Mouse (Mus musculus) R1 (cell line): ENCODE results near the gene Nmt1.

Experiments used
- DNase-seq: peaks from one replicate; pipeline ENCODE4 v3.0.0-alpha.2; 2018; ENCODE audit warnings: low read depth, low spot score

The Nmt1 gene

DNA sequence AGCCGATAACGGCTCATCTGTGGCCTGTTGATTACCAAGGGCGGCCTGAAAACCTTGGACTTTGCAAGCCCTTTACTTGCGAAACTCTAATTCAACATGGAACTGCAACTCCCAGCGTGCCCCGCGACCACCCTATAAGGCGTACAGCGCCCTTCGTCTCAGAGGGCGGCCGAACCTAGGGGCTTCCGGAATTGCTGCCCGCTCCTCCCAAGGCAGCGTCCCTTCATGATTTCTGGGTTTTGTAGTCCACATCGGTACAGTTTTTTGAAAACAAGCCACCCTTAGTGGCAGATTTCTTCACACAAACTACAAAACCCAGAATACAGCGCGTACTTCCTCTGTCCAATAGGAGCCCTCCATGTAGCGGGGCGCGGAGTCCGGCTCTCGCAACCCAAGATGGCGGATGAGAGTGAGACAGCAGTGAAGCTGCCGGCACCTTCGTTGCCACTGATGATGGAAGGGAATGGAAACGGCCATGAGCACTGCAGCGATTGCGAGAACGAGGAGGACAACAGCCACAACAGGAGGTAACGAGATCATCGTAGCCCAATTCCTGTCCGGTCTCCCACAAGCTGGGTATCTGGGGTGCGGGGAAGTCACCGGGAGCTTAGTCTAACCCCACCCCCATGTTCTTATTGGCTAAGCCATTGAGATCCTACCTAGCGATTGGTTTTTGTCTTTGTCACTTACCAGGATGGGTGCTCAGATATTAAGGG, at the start of gene Nmt1, which contains the start of gene Dcakd:
Gene Nmt1 (plus strand): TSS at position 15 of the 716 bp plus-strand sequence.
Gene Dcakd (minus strand): TSS at position 158 of the 716 bp plus-strand sequence.
- DNase-seq, result peak; percentile 99

DNA sequence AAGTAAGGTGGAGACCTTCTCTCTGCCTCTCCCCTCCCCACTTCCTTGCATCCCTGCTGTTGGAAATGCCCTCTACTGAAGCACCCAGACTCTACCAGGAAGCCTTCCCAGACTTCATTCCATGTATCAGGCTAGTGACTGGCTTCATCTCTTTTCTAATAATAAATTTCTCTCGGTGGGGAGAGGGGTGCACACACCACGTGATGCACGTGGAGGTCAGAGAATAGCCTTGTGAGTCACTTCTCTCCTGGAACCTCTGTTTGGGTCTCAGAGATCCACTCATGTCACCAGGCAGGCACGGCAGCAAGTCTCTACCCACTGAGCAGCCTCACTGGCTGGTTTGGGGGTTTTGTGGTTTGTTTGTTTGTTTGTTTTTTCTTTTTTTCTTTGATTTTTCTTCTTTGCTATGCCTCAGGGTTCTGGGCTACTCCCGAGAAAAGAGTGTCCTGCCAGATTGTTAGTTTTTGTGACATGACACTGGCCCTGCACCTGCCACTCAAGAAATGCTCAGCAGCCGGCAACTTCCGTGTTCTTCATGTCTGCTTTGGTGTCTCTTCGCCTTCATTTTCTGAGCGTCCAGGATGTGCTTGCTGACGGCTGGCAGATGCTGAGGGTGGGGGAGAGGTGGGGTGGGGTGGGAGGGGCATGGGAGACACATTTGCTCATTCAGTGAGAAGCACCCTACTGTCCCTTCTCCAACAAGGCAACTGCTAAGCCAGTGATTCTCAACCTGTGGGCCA, 46.7 kb upstream of the Nmt1 start:
- no peak for DNase-seq

DNA sequence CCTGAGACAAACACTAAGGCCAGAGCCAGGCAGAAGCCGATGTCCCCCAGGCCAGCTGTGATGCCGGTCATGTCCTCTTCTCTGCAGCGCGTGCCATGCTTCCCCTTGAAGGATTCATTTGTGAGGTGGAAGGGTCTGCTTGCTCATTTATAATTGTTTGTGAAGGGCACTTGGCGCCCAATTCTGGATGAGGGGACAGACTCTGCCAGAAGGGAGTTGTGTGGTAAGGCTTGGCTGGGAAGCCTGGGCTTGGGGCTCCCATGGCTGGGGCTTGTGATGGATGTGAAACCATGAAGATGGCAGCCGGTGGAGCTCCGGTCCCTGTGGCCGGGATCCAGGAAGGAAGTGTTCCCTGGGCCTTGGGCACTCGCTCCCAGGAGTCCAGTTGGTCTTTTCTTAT, 43.9 kb upstream of the Nmt1 start:
- DNase-seq, result no peak

DNA sequence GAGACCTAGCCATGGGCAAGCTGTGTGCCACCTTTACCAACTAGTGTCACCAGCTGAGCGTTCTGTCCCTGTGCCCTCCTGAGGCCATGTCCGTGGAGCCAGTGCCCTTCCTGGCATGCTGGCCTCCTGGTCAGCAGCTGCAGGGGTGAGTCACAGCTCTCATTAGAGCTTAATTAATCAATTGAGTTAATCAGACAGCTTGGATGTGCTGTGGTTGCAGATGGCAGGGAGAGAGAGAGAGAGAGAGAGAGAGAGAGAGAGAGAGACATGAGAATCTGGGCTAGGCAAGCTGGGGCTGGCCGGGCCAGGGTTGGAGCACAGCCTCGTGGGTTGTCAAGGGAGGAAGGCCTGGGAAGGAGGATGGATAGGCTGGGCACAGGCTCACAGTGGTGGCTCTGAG, 43.4 kb upstream of the Nmt1 start:
- no peak for DNase-seq

DNA sequence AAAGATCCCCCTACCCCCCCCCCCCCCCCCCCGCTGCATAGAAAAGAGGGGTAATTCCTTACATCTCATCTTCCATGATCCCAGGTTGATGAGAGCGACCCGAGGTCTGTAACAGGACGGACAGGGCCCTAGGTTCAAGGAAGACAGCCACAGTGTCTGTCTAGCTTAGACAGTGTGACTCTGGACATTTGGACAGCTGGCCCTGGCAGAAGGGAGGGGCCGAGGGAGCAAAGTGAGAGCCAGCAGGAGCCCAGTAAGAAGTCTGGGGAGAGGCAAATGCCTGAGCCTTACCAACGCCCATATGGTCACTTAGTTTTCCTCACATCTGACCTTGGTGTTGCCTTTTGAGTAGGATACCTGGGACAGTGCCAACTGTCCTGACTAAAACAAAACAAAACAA, 42.8 kb upstream of the Nmt1 start:
- DNase-seq, result no peak

DNA sequence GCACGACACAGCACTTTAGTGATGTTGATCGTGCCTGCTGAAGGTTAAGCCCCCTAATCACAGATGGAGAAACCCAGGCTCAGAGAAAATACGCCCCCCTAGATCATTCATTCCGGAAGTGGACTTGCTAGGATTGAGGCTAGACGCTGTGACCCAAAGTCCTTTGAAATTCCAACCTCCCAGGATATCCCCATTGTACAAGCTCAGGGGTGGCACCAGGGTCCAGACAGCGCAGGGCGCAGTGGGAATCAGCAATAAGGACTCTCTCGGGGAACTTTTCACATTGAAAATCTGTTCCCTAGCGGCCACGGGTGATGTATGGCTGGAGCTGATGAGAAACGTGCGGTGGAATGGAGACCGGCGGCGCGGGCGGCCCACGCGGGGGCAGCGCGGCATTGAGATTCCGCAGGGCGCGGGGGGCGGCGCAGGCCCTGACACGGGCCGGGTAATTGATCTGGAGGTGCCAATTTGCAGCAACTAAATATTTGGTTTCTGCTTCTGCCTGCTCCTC, 38.3 kb upstream of the Nmt1 start:
- no peak for DNase-seq

DNA sequence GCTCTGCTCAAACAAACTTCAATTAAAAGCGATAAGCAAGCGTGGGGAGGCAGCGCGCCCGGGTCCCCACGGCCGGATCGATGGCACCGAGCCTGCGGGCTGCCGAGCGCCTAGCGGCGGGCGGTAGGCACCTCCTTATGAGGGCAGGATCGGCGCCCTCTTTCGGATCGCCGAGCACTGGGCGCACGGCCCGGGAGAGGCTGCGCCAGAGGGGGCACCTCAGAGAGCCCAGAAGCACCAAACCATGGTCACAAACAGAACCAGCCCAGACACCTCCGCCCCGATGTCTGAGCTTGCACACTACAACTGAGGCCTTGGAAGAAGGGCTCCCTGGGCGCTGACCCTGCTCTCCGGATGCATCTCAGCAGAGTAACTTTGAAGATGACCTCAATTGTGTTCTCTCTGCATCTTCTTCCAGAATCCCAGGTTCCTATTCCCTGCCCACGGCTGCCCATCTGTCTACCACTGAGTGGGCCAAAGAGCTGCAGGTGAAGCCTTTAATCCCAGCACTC, 37.8 kb upstream of the Nmt1 start:
- DNase-seq, result no peak

DNA sequence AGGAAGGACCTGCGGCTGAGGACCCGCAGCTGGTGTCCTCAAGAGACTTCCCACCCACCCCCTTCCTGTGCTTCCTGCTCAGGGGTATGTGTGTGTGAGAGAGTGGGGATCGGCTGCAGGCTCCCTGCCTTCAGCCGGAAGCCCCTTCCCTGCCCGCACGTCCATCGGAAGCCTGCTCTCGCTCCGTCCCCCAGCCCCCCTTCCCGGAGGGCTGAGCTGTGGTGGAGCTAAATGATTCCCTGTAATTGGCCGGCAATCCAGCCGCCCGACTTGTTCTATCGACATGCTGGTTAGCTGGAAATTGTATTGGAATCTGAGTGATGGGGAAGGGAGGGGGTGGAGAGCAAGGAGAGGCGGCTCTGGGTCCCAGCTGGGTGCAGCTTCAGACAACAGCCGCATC, 36.3 kb upstream of the Nmt1 start:
- no peak for DNase-seq

DNA sequence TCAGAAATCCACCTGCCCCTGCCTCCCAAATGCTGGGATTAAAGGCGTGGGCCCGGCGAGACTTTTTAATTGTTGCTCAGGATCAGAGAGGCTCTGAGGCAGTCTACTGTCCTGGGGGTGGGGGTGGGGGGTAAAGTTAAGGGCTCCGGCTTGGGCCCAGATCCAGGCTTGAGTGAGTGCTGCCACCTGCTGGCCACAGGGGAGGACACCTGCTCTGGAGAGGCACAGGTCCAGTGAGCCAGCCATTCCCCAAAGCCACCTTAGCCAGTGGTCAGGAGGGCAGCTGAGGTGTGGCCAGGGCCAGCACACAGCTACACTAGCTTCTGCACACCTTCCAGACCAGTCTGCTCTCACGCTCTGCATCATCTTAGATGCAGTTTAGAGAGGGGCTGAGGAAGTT, 35.0 kb upstream of the Nmt1 start:
- DNase-seq, result peak; percentile 78

DNA sequence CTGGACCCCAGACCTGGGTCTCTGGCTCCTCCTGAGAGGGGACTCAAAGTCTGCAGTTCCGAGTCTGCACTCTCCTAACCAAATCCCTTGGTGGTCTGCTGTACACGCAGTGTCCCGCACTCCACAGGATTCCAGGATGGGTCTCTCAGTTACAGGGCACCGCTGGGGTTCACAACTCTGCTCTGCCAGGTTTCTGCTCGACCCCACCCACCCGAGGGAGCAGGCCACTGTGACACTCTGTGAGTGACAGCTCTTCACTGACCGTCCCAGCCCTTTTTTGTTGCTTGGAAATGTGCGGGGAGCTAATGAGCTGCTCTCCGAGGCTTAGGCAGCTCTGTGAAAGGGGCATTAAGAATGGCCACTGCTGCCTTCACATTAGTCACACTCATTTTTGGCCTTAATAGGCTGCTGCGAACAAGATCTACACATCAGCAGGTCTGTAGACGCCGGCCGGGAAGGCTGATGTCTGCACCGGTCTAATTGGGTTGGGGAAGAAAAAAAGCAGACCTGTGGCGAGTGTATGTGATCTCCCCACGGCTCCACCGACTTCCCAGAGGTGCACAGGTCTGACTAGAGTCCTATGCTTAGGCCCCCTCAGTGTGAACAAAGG, 34.5 kb upstream of the Nmt1 start:
- DNase-seq, result no peak

DNA sequence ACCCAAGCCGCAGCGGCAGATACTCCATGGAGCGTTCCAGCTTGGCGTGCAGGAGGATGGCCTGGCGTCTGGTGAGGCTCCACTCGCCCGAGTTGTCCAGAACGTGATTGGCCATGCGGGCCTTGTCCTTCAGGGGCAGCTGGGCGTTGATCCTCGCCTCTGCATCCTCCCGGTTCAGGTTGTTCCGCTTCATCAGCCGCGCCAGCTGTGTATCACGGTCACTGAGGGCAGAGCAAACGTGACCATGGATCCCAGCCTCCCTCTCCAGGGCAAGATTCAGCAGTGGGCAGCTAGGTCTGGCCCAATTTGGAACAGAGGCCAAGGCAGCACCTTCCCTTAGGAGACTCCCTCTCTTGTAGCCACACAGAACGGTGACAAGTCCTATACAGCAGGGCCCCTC, 33.0 kb upstream of the Nmt1 start:
- no peak for DNase-seq

DNA sequence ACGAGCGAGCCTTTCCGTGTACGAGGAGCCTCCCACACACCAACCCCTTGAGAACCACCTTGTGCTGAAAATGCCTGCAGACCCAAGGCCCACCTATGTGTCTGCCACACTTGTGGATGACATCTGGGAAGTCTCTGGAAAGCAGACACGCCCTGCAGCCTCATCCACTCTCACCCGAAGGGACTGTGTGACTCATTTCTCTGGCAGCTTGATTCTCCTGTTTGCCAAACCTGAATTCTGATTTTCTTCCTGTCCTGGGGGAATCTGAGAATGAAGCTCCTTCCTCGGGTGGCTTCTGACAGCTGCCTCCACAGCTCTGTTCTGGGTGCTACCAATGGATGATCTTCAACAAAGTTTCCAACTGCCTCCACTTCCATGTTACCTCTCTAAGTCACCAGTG, 31.6 kb upstream of the Nmt1 start:
- no peak for DNase-seq

DNA sequence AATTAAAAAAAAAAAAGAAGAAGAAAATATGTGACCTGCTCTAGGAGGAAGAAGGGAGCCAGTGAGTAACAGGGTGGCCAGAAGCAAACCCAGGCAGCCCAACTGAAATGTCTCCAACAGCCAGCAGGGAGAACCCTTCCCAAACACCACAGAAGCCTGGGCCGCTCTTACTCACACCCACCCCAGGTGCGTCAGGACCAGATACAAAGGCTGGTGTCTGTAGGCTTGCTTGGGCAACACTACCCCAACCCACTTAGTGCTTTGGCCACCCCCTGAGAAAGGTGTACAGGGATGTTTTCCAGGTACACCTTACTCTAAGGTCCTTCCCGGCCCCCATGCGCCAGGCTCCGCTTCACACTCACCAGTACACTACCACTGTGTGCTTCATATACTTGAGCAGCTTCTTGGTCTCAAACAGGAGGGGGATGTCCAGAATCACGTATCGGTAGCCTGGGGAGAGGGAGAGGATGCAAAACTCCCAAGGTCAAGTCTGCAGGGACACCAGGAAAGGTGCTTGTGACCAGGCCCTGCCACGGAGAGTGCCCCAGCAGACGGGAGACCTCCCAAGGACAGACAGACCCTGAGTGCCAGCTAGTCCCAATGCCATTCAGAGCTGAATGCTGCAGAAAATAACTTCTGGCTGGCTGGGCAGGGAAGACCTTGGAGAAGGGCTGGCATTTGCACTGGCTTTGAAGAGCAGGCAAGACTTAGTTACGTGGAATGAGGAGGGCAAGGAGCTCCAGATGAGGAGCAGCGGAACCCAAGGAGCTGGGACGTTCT, 30.8 kb upstream of the Nmt1 start:
- no peak for DNase-seq

DNA sequence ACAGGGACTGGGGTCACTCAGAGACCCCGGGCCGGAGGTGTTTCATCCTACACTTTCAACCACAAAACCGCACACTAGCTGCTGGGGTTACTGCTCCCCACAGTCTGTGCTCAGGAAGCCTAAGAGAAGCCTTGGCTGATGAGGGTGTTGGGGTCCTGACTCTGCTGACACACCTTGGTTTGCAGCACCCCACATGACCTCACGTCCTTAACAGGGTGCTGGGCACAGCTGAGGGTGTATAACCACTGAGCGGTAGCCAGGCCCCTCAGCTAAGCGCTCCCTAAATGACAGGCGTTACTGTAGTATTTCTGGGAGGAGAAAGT, 29.8 kb upstream of the Nmt1 start:
- DNase-seq, result no peak

DNA sequence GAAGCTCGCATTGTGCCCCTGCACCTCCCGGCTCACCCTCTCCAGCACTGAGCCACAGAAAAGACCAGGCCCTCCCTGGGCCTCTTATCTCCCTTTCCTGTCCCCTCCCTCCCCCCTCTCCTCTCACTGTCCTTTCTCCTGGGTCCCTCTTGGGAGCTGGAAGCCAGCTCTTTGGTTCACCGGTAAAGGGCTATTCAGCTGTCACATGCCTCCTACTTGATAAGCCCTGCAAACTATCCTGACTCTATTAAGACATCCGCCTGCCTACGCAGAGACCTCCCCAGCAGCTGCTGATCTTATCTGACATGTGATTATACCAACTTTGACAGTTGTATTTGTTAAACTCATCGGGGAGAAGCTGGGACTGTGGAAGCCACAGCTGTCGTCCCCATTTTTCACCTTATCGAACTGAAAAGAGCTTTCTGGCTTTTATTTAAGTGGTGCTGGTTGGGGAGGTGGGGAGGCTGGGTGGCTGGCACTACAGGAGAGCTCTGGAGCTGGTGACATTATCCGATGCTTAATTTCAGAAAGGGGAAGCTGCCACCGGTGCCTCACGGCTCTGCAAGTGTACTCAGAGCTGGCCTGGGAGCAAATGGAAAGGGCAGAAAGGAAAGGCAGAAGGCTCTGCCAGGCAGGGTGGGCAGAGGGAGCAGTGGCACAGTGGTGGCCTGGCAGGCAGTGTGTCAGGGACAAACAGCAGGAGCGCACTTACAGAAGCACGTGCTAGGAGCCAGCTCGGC, 29.2 kb upstream of the Nmt1 start:
- DNase-seq, result no peak

DNA sequence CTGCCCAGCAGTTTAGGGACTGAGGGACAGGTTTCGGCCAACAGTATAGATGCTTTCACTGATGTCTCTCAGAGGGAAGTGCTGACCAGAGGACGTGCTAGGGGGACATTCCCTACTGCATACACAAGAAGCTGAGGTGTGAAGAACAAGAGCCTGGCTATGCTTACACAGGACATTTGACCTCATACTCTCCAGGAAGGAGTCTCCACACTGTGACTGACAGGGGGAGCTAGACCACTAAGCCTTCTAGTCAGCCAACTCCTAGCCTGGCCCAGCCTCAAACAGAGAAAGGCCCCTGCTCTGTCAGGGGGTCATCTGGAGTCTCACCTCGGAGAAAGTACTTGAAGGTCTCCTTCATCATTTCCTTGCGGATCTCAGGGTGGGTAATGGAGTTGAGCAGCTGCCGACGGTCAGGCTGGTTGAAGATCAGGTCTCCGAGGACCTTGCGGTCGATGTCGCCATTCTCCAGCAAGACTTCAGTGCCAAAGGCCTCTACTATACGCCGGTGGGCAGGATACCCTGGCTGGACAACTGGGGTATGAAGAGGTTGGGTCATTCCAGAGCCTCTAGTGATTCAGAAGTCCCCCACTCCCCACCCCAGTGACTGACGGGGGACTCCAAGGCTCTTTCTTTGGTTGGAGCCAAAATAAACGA, 28.5 kb upstream of the Nmt1 start:
- DNase-seq, result no peak

DNA sequence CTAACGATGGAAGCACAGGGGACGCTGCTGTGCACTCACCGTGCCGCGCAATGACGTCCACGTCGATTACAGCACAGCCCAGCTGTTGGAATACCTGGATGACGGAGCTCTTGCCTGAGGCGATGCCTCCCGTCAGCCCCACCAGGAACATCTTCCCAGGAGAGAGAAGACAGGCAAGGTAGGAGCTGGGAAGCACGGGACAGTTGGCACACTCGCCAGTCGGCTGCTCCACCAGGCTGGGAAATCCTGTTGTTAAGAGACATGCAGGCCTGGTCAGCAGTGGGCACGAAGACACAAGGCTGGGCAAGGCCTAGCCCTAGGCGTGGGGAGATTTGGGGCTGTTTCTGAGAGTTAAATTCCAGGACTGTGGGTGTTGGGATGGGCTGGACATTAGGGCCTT, 27.9 kb upstream of the Nmt1 start:
- DNase-seq, result no peak

DNA sequence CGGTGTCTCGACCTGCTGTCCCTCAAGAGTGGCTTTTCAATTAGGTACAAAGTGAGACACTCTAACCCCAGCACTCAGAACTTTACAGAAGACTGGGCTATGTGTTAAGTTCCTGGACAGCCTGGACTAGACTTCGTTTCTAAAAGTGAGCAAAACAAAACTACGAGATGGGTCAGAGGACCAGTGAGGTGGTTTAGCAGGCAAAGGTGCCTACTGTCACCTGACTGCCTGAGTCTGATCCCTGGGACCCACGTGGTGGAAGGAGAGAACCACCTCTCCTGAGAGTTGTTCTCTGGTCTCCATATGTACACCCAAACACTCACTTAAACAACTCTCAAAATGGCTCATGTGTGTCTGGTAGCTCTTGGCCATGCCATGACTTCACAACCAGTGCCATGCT, 26.9 kb upstream of the Nmt1 start:
- no peak for DNase-seq

DNA sequence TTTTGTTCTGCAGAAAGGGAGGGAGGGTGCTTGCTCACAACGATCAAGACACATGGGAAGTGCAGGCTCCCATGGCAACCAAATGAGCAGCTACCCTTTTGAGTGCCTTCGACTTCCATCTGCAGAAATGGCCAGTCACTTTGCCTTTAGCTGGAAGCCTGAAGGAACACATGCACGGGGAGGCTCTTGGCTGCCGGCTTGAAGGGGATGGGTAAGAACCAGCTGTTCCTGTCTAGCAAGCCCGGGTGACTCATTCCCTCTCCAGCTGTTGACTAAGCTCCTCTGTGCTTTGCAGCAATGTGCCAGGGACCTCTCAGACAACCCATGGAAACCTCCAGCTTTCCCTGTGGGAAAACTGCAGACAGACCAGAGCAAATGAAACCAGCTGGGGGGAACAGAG, 24.8 kb upstream of the Nmt1 start:
- DNase-seq, result peak; percentile 54

DNA sequence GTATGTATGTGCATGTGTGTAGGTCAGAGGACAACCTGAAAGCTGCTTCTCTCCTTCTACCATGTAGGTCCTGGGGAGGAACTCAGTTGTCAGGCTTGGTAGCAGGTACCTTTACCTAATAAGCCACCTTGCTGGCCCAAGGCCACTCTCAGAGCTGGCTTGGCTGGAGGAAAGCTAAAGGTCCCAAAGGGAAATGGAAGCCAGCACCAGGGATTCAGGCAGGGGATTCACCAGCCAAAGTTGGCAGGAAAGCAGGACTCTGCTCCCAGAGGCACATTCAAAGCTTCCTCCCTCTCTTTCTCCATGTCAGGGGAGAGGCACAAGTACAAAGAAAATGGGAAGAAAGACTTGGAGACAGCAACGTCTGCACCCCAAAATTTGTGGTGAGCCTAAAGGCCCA, 23.1 kb upstream of the Nmt1 start:
- no peak for DNase-seq
